Mouse (Mus musculus) cortical plate, adult 2 months (tissue): Measurements from ENCODE around the gene Zfp444.

Experiments used
- CTCF ChIP-seq: fragments of 200-500 bp; IDR thresholded peaks from 2 replicates; pipeline ENCODE4 v1.5.1; 2011; ENCODE audit warnings: mild to moderate bottlenecking, control low read depth, low read length; ENCODE audit not compliant: insufficient read depth; ENCODE audit errors: extremely low read depth
- POLR2A ChIP-seq: fragments of 200-500 bp; IDR thresholded peaks from 2 replicates; pipeline ENCODE4 v1.6.1; 2011; ENCODE audit warnings: mild to moderate bottlenecking, low read length, control low read depth; ENCODE audit not compliant: insufficient read depth; ENCODE audit errors: extremely low read depth

GRCm38 (mm10) chr7:6155901-6156411 lies 16.1 kb upstream of the Zfp444 start, which contains the start of gene Zfp787:
- TF ChIP-seq CTCF (no peak), POLR2A (no peak)
